Mouse (Mus musculus): ENCODE measurements around the gene Col24a1. TPM values are rescaled to one million over a fixed set of nuclear protein-coding genes. Genes with fewer than 3 reads are reported as not detected.

Gene Col24a1
- polyA plus RNA-seq (2012; rRNA removed; ENCODE audit: low replicate concordance) = 0.33 and 0.83 TPM in 2 replicates

DNA sequence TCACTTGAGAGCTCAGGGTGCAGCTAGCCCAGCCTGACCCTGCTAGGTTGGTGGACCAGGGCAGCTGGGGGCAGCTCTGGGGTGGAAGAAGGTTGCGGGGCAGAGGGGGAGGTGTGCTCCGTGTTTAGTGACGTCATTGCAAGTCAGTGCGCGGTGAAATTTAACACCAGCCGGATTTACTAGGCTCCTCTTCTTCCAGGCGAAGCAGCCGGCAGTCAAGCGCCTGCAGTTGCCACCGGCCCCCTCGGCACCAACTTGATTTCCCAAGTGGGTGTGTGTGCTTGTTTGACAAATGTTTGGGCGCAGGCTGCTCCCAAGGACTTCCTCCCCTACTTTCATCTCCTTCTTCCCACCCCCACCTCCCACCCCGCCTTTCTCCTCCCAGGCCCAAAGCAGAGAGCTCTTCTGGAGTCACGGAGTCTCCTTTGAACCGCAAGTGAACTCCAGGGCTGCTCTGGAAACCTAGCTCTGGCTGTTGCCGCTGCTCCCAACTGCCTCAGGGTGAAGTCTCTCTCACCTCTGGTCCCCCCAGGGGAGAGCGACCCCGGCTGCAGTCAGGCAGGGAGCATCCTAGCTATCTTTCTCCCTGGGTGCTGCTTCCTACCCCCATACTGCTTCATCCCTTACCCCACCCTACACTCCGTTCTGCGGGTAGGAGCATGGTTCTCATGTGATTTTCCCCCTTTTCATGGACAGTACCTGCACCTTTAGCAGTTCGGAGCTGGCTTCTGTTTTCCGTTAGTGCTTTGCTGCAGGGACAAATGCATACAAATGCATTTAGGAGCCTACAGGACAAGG is at the start of gene Col24a1:
TSS of gene Col24a1 (plus strand) at position 136 of the 798 bp plus-strand sequence.

DNA sequence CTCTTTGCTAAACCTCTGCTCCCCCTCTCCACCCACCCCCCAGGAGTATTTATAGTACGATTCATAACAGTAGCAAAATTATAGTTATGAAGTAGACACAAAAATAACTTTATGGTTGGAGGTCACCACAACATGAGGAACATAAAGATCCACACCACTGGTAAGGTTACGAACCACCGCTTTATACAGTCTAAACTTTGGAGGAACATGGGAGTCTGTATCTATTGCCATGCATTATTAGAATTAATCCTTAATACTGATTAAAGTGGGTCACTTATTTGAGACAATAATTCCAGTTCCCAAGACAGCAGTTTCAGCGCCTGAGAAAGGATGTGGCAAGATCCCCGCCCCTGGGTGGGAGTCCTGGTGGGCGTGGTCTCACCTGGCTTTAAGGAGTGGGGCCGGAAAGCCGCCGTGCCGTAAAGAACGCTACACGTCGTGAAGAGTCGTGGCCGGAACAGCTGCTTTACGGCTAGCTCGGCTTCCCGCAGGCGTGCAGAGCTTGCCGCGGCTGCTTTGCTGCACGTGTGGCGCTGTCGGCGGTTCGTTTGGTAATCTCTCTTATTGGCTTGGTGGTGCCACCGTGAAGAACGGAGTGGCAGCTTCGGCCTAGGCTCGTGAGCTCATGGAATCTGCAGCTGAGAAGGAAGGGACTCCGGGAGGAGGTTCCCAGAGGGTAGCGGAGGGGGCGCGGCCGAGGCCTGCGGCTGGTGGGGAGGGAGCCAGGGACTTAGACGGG is 283.6 kb downstream of the Col24a1 start, which contains the start of gene Znhit6:
TSS of gene Znhit6 (plus strand) at position 463 of the 739 bp plus-strand sequence.

Other genes with a start within 250 kb of the Col24a1 start
- gene Clca2, start 193.0 kb upstream of the Col24a1 start, polyA plus RNA-seq (2012; rRNA removed; ENCODE audit: low replicate concordance) = 0.04 and 0.07 TPM in 2 replicates
- 0.24 and 1.6 TPM in 2 replicates for gene Odf2l, start 173.9 kb upstream of the Col24a1 start, polyA plus RNA-seq (2012; rRNA removed; ENCODE audit: low replicate concordance)

Data from duodenum, adult 2 months (tissue).